Mouse (Mus musculus) left cerebral cortex, postnatal 4 days (tissue): ENCODE results near the gene Ifitm10. TPM values are rescaled to one million over a fixed set of nuclear protein-coding genes. Genes with fewer than 3 reads are reported as not detected.
"Not testable (repeated sequence)": the region's sequence is repeated elsewhere in the genome, so short reads cannot be mapped to it uniquely, and the experiment has no call there.

Experiments used
- DNase-seq: peaks from one replicate; pipeline ENCODE4 v3.0.0-alpha.2; 2022
- intact Hi-C: fragments of 180-260 bp; cut with DNase I; formaldehyde crosslinking; loops from one replicate; pipeline ENCODE4 v1.15.1; 2025
- total RNA-seq, 2 experiments: library from RNA; stranded (reverse); gene quantifications; 2 replicates each; pipeline ENCODE4 v1.2.3; 2021

Gene Ifitm10
- 1 to 10 TPM; 6.3 to 9.4 TPM for total RNA-seq

DNA sequence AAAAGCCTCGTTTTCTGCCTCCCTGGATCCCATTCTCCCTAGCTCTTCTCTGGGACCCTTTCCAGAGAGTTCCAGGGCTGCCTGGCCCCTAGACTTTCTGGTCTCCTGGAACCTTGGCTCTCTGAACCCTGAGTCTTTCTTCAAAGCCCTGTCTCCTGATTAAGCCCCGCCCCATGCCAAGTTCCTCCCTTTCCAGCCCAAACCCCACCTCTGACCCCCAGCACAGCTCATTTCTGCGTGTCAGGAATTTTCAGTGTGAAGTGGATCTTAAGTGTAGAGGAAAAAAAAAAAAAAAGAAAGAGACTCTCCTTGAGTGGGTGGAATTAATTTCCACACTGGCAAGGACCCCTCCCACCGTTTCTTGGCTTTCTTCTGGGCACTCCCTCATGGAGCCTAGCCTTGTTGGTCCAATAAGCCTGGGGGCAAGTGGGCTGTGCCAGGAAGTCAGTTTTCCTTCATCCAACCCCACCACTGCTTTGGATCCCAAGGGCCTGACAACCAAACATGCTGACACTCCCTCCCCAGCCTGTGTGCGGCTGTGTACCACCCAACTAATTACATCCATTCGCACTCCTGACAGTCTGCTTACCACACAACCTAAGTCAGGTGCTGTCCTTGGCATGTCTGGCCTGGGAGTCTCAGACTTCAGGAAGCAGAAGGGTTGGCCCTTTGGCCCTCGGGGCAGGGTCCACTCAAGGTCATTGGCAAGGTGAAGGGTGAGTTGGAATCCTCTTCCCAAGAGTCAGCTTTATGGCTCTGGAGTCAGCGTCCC lies at the start of gene Ifitm10:
Gene Ifitm10, minus strand, starts transcription at position 113 of the 772 bp plus-strand sequence.
- DNase-seq, result no peak
- intact Hi-C loops, result no loop called here

DNA sequence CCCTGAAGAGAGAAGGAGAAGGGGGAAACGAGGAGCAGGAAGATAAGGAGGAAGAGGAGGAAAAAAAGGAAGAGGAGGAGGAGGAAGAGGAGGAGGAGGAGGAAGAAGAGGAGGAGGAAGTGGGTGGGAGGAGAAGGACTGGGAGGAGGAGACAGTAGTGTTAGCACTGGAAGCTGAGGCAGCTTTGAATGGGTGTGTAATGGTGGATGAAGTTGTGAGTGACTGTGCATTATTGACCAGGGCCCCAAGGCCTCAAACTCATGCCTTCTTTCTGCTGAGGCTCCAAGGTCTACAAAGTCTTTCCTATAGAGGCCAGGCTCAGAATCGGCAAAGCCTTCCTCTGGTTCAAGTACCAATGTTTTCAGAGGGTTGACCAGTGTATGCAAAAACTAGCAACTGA lies 48.3 kb upstream of the Ifitm10 start:
- intact Hi-C loops, result no loop called here
- no peak for DNase-seq

DNA sequence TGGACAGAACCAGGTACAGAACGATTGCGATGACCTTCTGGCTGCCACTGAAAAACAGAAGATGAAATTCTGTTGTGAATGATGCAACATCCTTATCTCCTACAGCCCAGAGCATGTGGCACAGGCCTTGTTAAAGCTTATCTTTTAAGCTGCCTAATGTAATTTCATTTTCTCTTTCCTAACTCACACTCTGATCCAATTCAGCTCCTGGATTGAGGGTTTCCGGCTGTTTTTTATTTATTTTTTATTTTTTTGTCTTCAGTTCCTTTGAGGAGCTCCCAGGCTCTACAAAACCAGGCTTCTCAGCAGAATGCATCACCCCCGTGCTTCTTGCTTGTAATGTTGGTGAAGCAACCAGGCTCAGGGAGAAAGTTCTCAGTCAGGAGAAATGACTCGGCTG lies 46.3 kb upstream of the Ifitm10 start:
- intact Hi-C loops, result no loop called here
- DNase-seq, result no peak

DNA sequence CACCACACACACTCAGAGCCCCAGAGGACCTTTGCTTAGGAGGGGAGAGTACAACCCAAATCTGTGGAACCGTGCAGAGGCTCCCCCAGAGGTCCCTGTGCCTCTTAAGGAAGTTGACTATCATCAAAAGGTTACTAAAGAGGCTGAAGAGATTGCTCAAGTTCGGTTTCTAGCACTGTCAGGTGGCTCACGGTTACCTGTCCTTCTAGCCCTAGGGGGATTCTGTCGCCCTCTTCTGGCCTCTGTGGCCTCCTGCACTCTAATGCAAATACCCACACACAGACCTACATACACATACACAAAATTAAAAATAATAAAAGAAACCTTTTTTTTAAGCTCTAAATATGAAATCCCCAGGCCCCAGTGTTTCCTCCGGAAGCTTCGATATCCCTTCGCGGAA lies 45.1 kb upstream of the Ifitm10 start:
- intact Hi-C loops, result no loop called here
- DNase-seq, result no peak

DNA sequence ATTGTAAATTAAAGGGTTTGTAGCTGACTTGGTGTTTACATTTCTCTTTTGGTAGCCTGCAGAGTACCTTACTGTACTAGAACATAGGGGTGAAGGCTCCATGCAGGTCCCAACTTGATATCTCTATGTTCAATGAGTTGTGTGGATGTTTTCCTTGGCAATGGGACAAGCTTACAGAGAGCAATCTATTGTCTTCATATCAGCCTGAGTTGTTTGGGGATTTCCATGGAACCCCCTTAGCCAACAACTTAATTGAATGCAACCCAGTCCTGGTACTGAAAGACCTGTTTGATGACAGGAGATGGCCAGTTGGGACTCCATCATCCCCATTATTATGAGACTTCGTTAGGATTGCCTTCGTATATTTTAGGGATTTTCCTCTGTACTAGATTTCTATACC lies 44.5 kb upstream of the Ifitm10 start:
- DNase-seq, result no peak
- intact Hi-C loops, result no loop called here

DNA sequence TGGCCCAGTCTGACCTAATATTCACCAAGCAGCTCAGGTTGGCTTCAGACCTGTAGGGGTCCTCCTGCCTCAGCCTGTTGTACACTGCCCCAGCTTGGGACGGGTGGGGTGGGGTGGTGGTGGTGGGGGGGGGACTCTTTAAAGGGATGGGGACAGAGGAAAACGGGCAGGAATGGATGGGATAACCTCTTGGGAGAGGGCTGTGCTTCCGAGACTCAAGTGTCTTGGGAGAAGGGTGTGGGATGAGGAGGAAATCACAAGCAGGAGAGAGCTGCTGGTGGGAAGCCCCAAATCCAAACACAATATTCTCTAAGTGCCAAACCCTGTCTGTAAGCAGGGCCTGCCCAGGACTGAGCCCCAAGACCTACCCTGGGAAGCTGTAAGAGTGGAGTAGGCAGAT lies 42.7 kb upstream of the Ifitm10 start:
- DNase-seq, result no peak
- intact Hi-C loops, result no loop called here

DNA sequence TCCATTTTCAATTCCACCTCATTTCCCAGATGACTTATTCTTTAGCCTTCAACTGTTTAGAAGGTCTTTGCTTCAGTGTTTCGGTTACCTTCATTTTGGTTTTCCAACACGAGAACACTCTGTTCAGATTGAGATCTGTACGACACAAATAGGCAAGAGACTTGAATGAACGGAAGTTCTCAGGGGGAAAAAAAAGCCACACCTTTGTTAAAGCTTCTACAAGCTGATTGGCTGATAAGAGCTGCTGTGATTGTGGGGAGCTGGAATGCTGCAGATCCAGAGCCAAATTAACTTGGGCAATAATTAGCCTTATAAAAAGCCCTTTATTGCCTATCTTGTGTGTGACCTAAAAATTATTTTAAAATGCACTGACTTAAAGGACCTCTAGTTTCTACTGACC lies 41.8 kb upstream of the Ifitm10 start:
- intact Hi-C loops, result no loop called here
- no peak for DNase-seq

DNA sequence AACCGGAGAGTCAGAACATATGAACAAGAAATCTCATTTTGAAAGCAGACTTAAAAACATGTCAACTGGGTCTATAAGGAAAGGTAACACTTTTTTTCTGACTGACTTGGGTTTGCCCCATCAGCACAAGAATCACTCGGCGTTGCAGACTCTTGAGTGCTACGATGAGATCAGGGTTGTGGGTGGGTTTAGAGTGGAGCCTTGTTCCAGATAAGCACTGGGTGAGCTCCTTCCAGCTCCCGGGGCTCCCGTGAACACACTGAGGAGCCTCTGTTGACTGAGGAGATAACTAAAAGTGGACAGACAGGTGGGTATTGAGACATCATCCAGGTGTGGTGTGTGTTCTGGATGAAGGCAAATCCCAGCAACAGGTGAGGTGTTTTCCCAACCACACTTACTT lies 39.7 kb upstream of the Ifitm10 start:
- DNase-seq, result no peak
- intact Hi-C loops, result no loop called here

DNA sequence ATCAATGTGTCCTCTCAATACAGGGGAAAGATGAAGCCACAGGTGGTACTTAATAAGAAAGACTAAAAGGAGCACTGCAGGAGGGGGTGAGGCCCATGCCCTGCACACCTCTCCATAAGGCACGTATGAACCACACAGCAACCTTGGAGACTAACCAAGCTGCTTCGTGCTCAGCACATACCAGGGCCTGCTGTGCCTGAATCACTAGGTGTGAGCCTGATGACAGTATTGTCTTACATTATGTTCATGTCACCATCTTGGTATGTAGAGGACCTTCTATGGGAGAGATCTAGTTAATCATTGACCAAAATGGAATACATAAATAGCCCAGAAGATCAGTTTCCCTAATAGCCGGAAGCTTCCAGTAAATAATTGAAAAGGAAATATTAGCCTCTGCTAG lies 36.0 kb upstream of the Ifitm10 start:
- intact Hi-C loops, result no loop called here

DNA sequence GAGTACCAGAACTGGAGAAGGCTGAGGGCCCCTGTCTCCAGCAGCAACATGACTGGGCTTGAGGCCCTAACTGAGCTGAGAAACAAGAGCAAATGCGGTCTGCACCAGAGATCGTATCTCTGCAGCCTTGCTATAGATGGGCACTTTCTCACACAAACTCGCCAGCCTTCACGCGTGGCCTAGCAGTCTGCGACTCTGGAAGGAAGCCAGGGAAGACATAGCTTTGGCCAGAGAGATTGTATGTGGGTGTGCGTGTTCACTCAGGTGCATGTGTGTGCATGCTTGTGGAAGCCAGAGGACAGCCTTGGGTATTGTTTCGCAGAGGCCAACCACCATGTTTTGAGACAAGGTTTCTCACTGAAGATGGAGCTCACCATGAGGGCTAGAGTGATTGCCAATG lies 35.1 kb upstream of the Ifitm10 start:
- DNase-seq, result no peak
- intact Hi-C loops, result no loop called here

More for the DNA sequence above, 36.0 kb upstream of the Ifitm10 start:
- no peak for DNase-seq

DNA sequence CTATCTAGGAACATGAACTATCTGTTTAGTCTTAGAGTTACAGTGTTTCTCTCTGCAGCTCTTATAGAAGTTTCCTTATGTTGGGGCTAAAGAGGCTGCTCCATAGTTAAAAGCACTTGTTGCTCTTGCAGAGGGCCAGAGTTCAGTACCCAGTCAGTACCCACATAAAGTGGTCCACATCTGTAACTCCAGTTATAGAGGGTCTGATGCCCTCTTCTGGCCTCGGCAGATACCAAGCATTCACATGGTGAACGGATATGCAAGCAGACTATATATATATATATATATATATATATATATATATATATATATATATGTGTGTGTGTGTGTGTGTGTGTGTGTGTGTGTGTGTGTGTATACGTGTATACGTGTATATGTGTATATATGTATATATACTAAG lies 34.4 kb upstream of the Ifitm10 start:
- intact Hi-C loops, result no loop called here
- no peak for DNase-seq

DNA sequence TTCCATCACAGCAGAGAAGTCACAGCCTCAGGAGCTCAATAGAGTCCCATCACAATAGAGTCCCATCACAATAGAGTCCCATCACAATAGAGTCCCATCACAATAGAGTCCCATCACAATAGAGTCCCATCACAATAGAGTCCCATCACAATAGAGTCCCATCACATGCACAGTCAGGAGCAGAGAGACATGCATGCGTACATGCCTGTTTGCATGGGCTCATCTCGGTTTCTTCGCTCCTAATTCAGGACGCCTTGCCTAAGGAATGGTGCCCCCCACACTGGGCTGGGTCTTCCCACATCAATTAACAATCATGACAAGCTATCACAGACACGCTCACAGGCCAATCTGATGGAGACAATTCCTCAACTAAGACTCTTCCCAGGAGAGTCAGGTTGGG lies 31.6 kb upstream of the Ifitm10 start:
- DNase-seq, intact Hi-C loops: not testable (repeated sequence)

DNA sequence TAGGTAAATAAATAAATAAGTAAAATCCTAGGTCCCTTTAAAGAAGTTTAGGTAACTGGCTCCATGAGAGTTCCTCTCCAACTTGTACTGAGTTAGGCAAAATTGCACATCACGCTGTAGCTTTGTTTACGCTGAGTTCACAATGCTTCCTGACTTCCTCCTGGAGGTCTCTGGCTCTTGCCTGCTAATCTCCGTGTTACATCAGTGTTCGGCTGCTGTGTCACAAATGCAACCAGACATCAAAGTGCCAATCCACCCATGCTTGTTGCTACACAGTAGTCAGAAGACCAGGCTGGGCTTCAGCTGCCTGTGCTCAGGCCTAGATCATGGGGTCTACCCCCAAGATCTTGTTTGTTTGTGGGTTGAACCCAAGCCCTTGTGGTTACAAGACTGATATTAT lies 30.0 kb upstream of the Ifitm10 start:
- intact Hi-C loops, result no loop called here
- DNase-seq, result no peak

DNA sequence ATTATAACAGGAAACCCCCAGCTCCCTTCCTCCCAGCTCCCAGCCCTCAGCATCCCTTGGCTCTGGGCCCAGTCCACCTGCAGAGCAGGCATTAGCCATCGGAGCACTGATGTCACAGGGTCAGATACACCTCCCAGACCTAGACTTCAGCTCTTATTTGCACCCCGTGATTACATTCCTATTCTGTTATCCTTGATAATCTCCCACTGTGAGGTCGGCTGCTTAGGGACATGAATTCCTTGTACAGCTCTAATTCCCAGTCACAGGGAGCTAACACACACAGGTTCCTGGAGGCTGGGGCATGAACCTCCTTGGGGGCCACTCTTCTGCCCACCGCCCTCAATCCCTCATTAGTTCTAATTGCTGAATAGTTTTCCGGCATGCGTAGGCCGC lies 27.2 kb upstream of the Ifitm10 start:
- no peak for DNase-seq
- intact Hi-C loops, result no loop called here

DNA sequence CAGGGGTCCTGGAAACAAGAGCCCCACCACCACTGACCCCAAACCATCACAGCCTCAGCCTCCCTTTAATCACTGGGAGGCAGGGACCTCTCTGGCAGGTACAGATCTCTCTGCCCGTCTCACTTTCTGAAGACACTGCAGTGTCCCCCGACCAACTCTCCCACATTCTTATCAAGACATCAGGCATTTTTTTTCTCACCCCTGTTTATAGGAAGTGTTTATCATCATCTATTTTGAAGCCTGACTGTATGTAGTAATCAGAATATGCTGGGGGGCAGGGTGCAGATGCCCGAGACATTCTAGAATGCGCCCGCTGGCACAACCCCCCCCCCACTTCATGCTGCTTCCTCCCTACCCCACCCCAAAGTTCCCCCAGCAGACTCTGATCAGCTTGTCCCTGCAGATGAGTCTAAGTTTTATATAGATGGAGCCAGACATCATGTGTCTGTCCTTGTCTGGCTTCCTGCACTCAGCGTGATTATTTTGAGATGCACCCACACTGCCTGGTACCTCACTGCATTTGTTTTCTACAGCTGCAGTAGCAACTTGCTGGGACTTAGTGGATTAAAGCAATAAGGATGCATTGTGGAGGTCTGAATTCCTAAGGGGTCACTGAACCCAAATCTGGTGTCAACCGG lies 26.7 kb upstream of the Ifitm10 start:
- no peak for DNase-seq
- intact Hi-C loops, result no loop called here

DNA sequence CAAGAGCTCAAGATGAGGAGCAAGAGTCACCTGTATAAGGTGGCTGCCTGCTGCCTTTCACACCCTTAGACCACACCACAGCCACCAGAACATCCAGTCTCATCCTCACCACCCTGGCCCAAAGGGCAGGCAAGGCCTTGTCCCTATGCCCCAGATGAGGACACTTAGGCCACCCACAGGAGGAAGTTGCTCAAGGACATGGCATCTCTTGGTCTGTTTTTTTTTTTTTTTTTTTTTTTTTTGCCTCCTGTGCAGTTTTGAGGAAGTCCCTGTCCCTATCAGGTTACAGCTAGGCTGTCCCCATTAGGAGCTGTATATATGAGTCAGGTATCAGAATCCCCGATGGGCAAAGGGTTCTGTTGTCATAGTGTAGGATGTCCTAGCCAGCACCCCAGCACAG lies 25.7 kb upstream of the Ifitm10 start:
- no peak for DNase-seq
- intact Hi-C loops, result no loop called here

DNA sequence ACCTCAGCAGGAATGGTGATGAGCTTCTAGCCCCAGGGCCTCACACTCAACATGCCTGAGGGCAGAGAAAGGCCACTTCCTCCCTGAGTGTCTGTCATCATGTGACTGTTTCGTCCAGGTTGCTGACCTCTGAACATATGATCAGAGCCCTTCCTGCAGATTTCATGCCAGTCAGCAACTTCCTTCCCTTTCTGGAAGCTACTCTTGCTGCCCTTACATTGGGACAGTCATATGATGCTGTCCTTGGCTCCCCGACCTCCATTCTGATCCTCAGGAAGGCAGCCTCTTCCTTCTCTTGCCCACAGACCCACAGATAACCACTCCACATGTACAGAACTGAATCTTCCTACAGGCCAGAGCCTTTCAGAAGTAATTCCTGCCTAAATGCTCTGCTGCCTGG lies 24.5 kb upstream of the Ifitm10 start:
- DNase-seq, result no peak
- intact Hi-C loops, result no loop called here

DNA sequence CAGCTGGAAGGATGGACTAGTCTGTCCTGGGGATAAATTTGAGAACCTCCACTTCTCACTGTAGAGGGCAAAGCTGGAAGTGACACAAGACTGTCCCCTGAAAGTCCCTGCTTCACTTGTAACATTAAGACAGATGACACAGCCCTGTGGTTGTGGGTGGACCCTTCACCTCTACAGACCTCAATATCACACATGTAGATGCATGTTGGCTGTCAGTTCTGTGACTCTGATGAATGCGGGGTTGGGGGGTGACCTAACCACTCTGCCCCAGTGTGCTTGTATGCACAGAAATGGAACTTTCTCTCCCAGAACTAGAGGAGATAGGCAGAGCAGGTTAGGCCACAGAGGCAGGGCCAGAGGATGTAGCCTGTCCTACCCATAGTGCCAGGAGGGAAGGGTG lies 23.1 kb upstream of the Ifitm10 start:
- DNase-seq, result no peak
- intact Hi-C loops, result no loop called here

DNA sequence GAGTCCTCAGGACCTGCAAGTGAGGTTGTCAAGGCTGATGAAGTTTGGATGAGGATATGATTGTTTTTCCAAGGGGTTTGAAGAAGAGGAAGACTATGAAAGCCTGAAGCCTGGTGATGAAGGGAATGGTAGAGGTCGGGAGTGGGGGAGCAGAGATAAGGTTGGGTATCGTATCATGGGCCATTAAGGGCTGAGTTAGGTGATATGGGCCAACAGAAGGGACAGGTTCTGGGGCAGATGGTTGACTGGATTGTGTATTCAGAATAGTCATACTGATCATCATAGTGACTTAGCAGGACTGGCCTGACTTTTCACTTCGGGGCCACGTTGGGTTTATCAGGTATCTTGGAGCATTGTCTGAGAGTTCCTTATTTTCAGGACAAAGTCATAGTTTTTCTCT lies 21.9 kb upstream of the Ifitm10 start:
- intact Hi-C loops, result no loop called here
- no peak for DNase-seq

DNA sequence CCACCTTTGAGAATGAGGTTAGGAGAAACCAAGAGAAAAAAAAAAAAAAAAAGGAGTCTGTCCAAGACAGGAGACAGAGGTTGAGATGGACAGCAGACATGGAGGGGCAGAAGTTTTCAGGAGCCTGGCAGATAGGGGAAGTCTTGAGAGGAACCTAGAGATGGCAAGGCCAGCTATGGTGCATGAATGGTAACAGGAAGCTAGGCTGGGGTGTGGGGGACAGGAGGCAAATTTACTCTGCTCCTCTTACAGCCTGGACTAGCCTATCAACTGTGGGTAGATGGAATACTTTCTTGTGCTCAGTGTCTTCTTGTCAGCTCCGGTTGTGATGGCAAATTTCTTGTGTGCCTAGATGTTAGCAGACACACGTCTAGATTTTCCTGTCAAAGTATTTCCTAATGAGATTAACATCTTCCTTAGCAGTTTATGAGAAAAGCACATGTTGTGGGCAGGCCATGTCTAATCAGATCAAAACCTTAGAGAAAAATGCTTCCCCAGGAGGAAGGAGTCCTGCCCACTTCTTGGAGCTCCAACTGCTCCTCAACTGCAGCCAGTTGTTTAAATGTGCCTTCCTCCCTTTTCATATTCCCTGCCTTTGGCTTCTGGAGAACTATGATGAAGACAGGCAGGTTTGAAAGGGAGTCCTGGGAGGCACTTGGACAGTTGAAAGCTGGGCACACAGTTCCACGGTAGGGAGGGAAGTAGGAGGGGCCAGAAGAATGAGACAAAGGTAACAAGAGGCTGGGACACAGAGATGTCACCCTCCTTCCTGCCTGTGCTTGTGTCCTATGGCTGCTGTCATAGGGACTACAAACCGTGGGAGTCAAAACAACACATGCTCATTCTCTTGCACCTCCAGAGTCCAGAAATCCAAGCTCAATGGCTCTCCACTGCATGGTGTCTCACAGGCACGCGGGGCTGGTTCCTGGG lies 21.0 kb upstream of the Ifitm10 start:
- no peak for DNase-seq
- intact Hi-C loops, result no loop called here

DNA sequence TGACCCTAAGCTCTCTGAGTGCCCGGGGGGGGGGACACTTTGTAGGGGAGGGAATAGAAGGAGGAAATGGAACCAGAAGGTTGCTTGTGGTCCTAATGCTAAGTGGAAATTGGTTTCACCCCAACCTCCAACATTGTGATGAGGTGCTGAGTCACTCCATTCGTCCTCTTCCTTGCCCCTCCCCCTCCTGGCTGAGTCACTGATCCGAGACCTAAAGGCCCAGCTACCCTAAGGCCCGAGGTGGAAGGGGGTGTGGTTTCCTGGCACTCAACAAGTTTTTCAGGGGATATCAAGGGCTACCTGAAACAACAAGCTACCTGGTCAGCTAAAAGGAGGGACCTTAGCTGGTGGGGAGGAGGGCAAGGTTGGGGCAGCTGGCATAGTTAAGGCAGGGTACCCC lies 19.6 kb upstream of the Ifitm10 start:
- intact Hi-C loops, result no loop called here

DNA sequence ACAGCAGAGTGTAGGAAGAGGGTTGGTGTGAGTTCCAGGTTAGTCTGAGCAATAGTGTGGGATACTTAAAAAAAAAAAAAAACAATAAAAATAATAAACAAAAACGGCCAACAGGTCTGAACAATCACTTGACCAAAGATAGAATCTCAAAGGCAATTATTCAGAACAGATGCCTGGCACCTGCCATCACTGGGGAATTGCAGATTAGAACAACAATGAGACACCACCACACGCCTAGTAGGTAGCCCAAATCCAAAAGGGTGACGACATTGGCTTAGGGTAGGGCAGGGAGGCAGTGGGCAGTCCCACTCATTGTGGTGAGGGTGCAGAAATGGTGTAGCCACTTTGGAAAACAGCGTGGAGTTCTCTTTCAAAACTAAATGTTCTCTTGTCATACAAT lies 18.1 kb upstream of the Ifitm10 start:
- intact Hi-C loops, result no loop called here

More for the DNA sequence above, 19.6 kb upstream of the Ifitm10 start:
- DNase-seq, result no peak

More for the DNA sequence above, 18.1 kb upstream of the Ifitm10 start:
- DNase-seq, result no peak
